Mouse (Mus musculus) heart, postnatal 36 days (tissue): Measurements from ENCODE around the gene Gm42420. TPM values are rescaled to one million over a fixed set of nuclear protein-coding genes. Genes with fewer than 3 reads are reported as not detected.

Experiments
- DNase-seq, 2 experiments: peaks; one replicate each; pipeline ENCODE4 v3.0.0; 2021 to 2022
- intact Hi-C: fragments of 180-260 bp; cut with DNase I; formaldehyde crosslinking; loops from one replicate; pipeline ENCODE4 v1.15.1; 2025
- total RNA-seq, 2 experiments: library from RNA; stranded (reverse); gene quantifications; 2 replicates each; pipeline ENCODE4 v1.2.3; 2021

The Gm42420 gene
- total RNA-seq, 2 experiments from 2014 or later, result 0.72 TPM; not detected in 1

- intact Hi-C loops, result loop anchor here (1.0 to 2.0 kb wide), 2 partner anchors 104 to 213 kb away; no protein-coding TSS in a partner anchor
- DNase-seq, result no peak
Observed at GRCm38 (mm10) chr6:39567528-39567927, 18.0 kb upstream of the Gm42420 start.

- DNase-seq, result no peak
- intact Hi-C loops, result loop anchor here (10.0 kb wide), 1 partner anchor 366 kb away; the partner anchor contains the start of gene Kdm7a
Observed at GRCm38 (mm10) chr6:39570426-39570825, 15.1 kb upstream of the Gm42420 start.

GRCm38 (mm10) chr6:39573791-39574554 is 11.6 kb upstream of the Gm42420 start, which contains the start of gene Adck2:
Gene Adck2 (plus strand): TSS chr6:39573873.
- intact Hi-C loops, result loop anchor here (2.0 to 10.0 kb wide), 2 partner anchors 19 to 369 kb away; partner anchors contain the start of genes Kdm7a and Ndufb2
- peak; percentile 82 for DNase-seq

- intact Hi-C loops, result loop anchor here (2.0 to 10.0 kb wide), 2 partner anchors 18 to 370 kb away; partner anchors contain the start of genes Kdm7a and Ndufb2
- no peak for DNase-seq
Observed at GRCm38 (mm10) chr6:39574555-39574869, 11.0 kb upstream of the Gm42420 start.

GRCm38 (mm10) chr6:39574951-39575350 is 10.6 kb upstream of the Gm42420 start:
- intact Hi-C loops, result loop anchor here (2.0 to 10.0 kb wide), 2 partner anchors 18 to 370 kb away; partner anchors contain the start of genes Kdm7a and Ndufb2
- DNase-seq, result no peak

GRCm38 (mm10) chr6:39579552-39579951 is 6.0 kb upstream of the Gm42420 start:
- DNase-seq, result no peak
- intact Hi-C loops, result loop anchor here (10.0 kb wide), 1 partner anchor 375 kb away; the partner anchor contains the start of gene Kdm7a

- intact Hi-C loops, result no loop called here
- DNase-seq, result no peak
Observed at GRCm38 (mm10) chr6:39580558-39580957, 5.0 kb upstream of the Gm42420 start.

- DNase-seq, result no peak
- intact Hi-C loops, result no loop called here
Observed at GRCm38 (mm10) chr6:39581087-39581784, 4.3 kb upstream of the Gm42420 start.

GRCm38 (mm10) chr6:39591481-39591880 is 5.9 kb downstream of the Gm42420 start:
- DNase-seq, result no peak
- intact Hi-C loops, result no loop called here

- intact Hi-C loops, result loop anchor here (1.0 to 2.0 kb wide), 2 partner anchors 18 to 133 kb away; partner anchors contain the start of gene Braf
- DNase-seq, result peak; percentile 95 to 97
Observed at GRCm38 (mm10) chr6:39592401-39593214, 7.1 kb downstream of the Gm42420 start, which contains the start of gene Ndufb2. Gene Ndufb2 (plus strand): TSS chr6:39592574.

GRCm38 (mm10) chr6:39600851-39601250 is 15.3 kb downstream of the Gm42420 start:
- intact Hi-C loops, result no loop called here

GRCm38 (mm10) chr6:39601828-39602227 is 16.3 kb downstream of the Gm42420 start:
- DNase-seq, result no peak
- intact Hi-C loops, result no loop called here

More at GRCm38 (mm10) chr6:39600851-39601250, 15.3 kb downstream of the Gm42420 start:
- DNase-seq, result no peak

- intact Hi-C loops, result no loop called here
- no peak for DNase-seq
Observed at GRCm38 (mm10) chr6:39604565-39604964, 19.0 kb downstream of the Gm42420 start.

- intact Hi-C loops, result no loop called here
- DNase-seq, result no peak
Observed at GRCm38 (mm10) chr6:39606056-39606455, 20.5 kb downstream of the Gm42420 start.

- DNase-seq, result no peak
- intact Hi-C loops, result no loop called here
Observed at GRCm38 (mm10) chr6:39606862-39607261, 21.3 kb downstream of the Gm42420 start.

- DNase-seq, result no peak
- intact Hi-C loops, result no loop called here
Observed at GRCm38 (mm10) chr6:39607365-39607764, 21.8 kb downstream of the Gm42420 start.

GRCm38 (mm10) chr6:39610207-39610606 is 24.7 kb downstream of the Gm42420 start:
- intact Hi-C loops, result loop anchor here (5.0 kb wide), 1 partner anchor 172 kb away; no protein-coding TSS in a partner anchor
- DNase-seq, result no peak

- intact Hi-C loops, result loop anchor here (5.0 kb wide), 1 partner anchor 171 kb away; no protein-coding TSS in a partner anchor
- DNase-seq, result no peak
Observed at GRCm38 (mm10) chr6:39611296-39611695, 25.7 kb downstream of the Gm42420 start.
